Mouse (Mus musculus) left cerebral cortex, adult 11 months (tissue): ENCODE measurements around the gene Ssh1.

Experiments
- DNase-seq: peaks from one replicate; pipeline ENCODE4 v3.0.0; 2022; ENCODE audit warnings: low spot score

Gene Ssh1

GRCm38 (mm10) chr5:113889181-113889906 lies 104.3 kb downstream of the Ssh1 start:
- DNase-seq = no peak

DNA sequence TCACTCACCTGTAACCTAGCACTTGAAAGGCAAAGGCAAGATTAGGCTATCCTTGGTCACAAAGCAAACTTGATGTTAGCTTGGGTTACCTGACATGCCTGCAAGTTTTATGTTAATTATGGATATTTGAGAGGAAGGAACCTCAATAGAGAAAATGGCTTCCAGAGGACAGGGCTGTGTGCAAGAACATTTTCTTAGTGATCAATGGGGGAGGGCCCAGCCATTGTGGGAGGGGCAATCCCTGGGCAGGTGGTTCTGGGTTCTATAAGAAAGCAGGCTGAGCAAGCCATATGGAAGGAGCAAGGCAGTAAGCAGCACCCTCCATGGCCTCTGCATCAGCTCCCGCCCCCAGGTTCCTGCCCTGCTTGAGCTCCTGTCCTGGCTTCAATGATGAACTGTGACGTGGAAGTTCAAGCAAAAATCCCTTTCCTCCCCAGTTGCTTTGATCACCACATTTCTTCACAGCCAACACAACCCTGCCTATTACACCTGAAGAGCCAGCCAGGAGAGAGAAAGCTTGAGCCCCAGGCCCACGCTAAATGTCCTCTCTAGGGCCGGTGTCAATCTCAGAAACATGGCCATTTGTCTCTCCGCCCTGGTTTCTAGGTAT lies 105.4 kb downstream of the Ssh1 start:
- no peak for DNase-seq

- DNase-seq = no peak
These were observed 106.6 kb downstream of the Ssh1 start for GRCm38 (mm10) chr5:113887132-113887531.
